Mouse (Mus musculus) heart, embryonic 11.5 days (tissue): ENCODE data around the gene Nfkb2. TPM values are rescaled to one million over a fixed set of nuclear protein-coding genes. Genes with fewer than 3 reads are reported as not detected.

Experiments used
- ATAC-seq: fragments of 200-750 bp; cut with Nextera tagmentation; replicated peaks from 2 replicates; pipeline ENCODE4 v1.8.0; 2017; ENCODE audit warnings: moderate library complexity; ENCODE audit not compliant: insufficient number of reproducible peaks, low FRiP score, low TSS enrichment
- H3K27ac ChIP-seq: fragments of 300-500 bp; sonication (generic); 2 replicates; pipeline ENCODE4 v1.5.1; 2014; ENCODE audit warnings: mild to moderate bottlenecking, low read depth, low read length
- H3K27me3 ChIP-seq: fragments of 300-500 bp; sonication (generic); 2 replicates; pipeline ENCODE4 v1.6.1; 2014; ENCODE audit warnings: mild to moderate bottlenecking, low read length, mixed read lengths; ENCODE audit not compliant: control insufficient read depth, insufficient read depth
- H3K36me3 ChIP-seq: fragments of 300-500 bp; sonication (generic); 2 replicates; pipeline ENCODE4 v1.6.1; 2014; ENCODE audit warnings: mild to moderate bottlenecking, low read length, moderate library complexity, mixed read lengths; ENCODE audit not compliant: control insufficient read depth, insufficient read depth
- H3K4me1 ChIP-seq: fragments of 300-500 bp; sonication (generic); 2 replicates; pipeline ENCODE4 v1.6.1; 2014; ENCODE audit warnings: low read length; ENCODE audit not compliant: control insufficient read depth, insufficient read depth
- H3K4me2 ChIP-seq: fragments of 300-500 bp; sonication (generic); 2 replicates; pipeline ENCODE4 v1.6.1; 2014; ENCODE audit warnings: mild to moderate bottlenecking, moderate library complexity
- H3K4me3 ChIP-seq: fragments of 300-500 bp; sonication (generic); 2 replicates; pipeline ENCODE4 v1.5.1; 2014; ENCODE audit warnings: low read depth, low read length
- H3K9ac ChIP-seq: fragments of 300-500 bp; sonication (generic); 2 replicates; pipeline ENCODE4 v1.6.1; 2014; ENCODE audit warnings: mild to moderate bottlenecking, low read depth, low read length, moderate library complexity
- H3K9me3 ChIP-seq: fragments of 300-500 bp; sonication (generic); replicated peaks from 2 replicates; pipeline ENCODE4 v1.6.1; 2016; ENCODE audit warnings: low read length; ENCODE audit not compliant: control insufficient read depth
- WGBS: fragments of 180-500 bp; shearing (Covaris S2); extraction: QIAGEN DNeasy Blood & Tissue Kit; methylation state at CpG from one replicate; pipeline ENCODE4 v1.1.7; 2014; ENCODE audit not compliant: insufficient replicate concordance; 5-methylcytosine and 5-hydroxymethylcytosine counted together
- polyA plus RNA-seq: library from polyadenylated mRNA; unstranded; fragments of >200 nt; fragmentation: Nextera tagmentation; extraction: Ambion mirVana; gene quantifications from 2 replicates; pipeline ENCODE4 v1.2.1, GENCODE M21; 2014

Gene Nfkb2
- 6.8 and 7.3 TPM in 2 replicates for polyA plus RNA-seq

DNA sequence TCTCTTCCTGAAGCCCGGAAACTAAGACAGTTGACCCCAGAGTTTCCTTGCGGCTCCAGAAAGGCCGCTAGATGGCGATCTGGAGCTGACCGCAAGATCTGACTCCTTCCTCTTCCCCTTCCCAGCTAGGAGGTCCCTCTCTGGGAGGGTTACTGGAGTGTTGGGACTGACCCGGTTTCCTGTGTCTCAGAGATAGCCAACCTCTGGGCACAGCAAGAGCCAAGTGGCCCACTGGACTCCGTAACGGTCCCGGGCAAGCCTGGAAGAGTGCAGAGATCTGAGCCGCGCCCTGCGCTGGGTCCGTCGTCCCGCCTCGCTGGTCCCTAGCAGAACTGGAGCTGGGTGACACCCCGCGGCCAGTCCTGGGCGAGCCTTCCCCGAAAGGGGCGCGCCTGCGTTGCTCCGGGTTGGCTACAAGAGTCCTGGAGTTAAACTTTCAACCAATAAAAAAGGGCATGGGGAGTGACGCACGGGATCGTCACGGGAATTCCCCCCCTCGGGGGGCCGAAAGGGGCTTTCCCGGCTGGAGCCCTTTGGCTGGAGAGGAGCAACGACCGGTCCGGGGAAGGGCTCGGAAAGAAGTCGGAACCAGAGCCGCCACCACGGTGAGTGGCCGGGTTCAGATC is at the start of gene Nfkb2:
Nfkb2 (plus strand) TSS at position 105 of the 626 bp plus-strand sequence.
- Histone ChIP-seq H3K36me3 (no peaks in the 10 kb centered on the region), H3K27ac (peak within 1 kb of the TSS; percentile 70), H3K9me3 (no peaks in the 10 kb centered on the region), H3K27me3 (peaks cover 17% of the 10 kb centered on the region), H3K4me2 (peak within 1 kb of the TSS; percentile 100), H3K4me3 (peak within 1 kb of the TSS; percentile 72), H3K9ac (peak within 1 kb of the TSS; percentile 79), H3K4me1 (peaks cover 15% of the 10 kb centered on the region)
- peak; percentile 81 for ATAC-seq
- WGBS: under 1% methylated on average over 39 of the region's 39 CpGs

DNA sequence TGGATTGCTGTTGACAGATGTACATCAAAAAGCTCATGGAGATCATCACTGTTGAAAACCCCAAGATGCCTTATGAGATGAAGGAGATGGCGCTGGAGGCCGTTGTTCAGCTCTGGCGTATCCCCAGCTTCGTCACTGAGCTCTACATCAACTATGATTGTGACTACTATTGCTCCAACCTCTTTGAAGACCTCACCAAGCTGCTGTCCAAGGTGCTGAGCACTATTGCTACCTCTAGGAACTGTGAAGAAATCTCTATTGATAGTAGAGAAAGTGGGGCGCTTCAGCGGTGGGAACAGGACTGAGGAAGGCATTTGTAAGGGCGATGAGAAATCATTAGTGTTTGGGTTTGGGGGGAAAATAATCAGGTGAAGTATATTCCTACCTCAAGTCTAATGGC is 39.4 kb upstream of the Nfkb2 start:
- H3K4me3 ChIP-seq: no peak overlapping the region
- H3K4me1 ChIP-seq: no peaks in the 10 kb centered on the region
- no peak overlapping the region for H3K27ac ChIP-seq
- H3K9ac ChIP-seq: no peak overlapping the region
- H3K27me3 ChIP-seq: no peaks in the 10 kb centered on the region
- peaks cover 52% of the 10 kb centered on the region for H3K36me3 ChIP-seq
- ATAC-seq: no peak
- H3K4me2 ChIP-seq: no peak overlapping the region
- WGBS: 81% methylated on average over 7 of the region's 7 CpGs
- no peaks in the 10 kb centered on the region for H3K9me3 ChIP-seq

DNA sequence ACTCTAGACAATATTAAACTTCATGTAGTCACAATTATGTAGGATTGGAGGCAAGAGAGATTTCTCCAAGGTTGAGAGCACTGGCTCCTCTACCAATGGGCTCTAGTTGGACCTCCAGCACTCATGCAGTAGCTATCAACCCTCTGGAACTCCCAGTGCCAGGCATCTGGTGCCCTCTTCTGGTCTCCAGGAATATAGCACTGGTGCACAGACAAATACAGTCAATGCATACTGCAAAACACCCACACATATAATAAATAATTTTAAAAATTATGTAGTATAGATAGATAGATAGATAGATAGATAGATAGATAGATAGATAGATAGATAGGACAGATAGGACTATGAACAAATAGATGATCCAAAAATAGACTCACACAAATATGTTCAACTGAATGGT is 28.8 kb upstream of the Nfkb2 start:
- Histone ChIP-seq H3K4me2 (no peak overlapping the region), H3K9ac (no peak overlapping the region), H3K27ac (no peak overlapping the region), H3K4me3 (no peak overlapping the region), H3K9me3 (no peaks in the 10 kb centered on the region), H3K36me3 (peaks cover 50% of the 10 kb centered on the region), H3K27me3 (no peaks in the 10 kb centered on the region), H3K4me1 (no peaks in the 10 kb centered on the region)
- no peak for ATAC-seq

DNA sequence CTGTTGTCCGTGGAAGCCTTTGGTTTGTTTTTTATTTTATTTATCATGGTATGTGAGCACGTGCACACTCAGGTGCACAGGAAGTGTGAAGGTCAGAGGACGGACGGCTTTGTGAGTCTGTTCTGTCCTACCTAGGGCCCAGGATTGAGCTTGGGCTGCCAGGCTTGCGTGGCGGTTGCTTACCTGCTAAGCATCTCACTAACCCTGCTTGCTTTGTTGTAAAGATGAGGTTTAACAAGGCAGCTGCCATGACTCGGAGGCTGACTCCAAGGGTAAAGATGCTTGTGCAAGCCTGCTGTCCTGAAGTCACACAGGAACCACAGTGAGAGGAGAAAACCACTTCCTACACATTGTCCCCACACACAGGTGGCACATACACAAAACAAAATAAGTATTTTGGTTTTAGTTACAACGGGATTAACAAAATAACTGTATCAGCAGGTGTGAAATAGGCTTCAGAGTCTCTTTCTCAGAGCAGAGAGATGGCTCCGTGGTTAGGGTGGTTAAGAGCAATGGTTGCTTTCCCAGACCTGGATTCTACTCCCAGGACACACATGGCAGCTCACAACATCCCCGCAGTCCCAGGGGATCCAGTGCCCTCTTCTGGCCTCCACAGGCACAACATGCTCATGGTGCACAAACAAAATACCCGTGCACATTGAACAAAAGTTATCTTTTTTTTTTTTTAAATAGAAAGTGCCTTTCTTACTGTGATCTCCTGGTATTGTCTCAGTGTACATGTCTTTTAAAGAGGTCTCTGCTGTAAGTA is 21.9 kb upstream of the Nfkb2 start:
- Histone ChIP-seq H3K27ac (no peak overlapping the region), H3K4me2 (no peak overlapping the region), H3K27me3 (no peaks in the 10 kb centered on the region), H3K9me3 (no peaks in the 10 kb centered on the region), H3K4me3 (no peak overlapping the region), H3K9ac (no peak overlapping the region), H3K36me3 (peaks cover 56% of the 10 kb centered on the region), H3K4me1 (no peaks in the 10 kb centered on the region)
- no peak for ATAC-seq
- WGBS: 90% methylated on average over 11 of the region's 11 CpGs

DNA sequence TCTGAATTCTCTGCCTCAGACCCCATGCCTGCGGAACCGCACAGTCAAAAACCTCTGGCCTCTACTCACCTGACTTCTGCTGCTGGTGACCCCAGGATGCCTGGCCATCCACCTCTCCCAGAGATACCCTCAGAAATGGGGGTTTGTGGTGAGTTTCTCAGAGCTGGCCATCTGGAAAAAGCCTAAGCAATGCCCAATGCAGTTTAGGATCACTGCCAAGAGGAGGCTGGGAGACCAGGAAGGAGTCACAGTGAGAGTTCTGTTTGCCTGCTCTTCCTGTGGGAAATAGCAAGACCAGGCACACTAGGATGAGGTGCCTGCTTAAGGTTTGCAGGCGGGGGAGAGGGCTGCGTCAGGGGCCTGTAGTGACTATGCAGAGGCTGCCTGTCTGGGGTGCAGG is 19.4 kb upstream of the Nfkb2 start:
- 93% methylated on average over 4 of the region's 4 CpGs for WGBS
- Histone ChIP-seq H3K4me2 (no peak overlapping the region), H3K4me1 (no peaks in the 10 kb centered on the region), H3K27ac (no peak overlapping the region), H3K4me3 (no peak overlapping the region), H3K9ac (no peak overlapping the region), H3K9me3 (no peaks in the 10 kb centered on the region), H3K27me3 (no peaks in the 10 kb centered on the region), H3K36me3 (peaks cover 46% of the 10 kb centered on the region)
- ATAC-seq: no peak

DNA sequence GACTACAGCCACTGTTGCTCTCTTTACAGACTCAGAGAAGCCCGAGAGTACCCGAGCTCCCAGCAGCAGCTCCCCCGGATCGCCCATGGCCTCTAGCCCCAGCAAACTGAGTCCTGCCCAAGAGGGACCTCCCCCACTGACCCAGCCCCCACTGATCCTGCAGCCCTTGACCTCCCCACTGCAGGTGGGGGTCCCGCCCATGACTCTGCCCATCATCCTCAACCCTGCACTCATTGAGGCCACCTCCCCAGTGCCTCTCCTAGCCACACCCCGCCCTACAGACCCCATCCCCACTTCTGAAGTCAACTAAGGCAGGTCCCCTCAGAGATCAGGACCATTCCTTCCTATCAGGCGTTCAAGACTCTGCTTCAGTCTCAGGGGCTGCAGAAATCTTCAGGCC is 18.5 kb upstream of the Nfkb2 start:
- Histone ChIP-seq H3K4me2 (no peak overlapping the region), H3K27ac (no peak overlapping the region), H3K36me3 (peaks cover 40% of the 10 kb centered on the region), H3K4me1 (no peaks in the 10 kb centered on the region), H3K27me3 (no peaks in the 10 kb centered on the region), H3K9ac (no peak overlapping the region), H3K9me3 (no peaks in the 10 kb centered on the region), H3K4me3 (no peak overlapping the region)
- WGBS: 85% methylated on average over 7 of the region's 7 CpGs
- ATAC-seq: no peak

DNA sequence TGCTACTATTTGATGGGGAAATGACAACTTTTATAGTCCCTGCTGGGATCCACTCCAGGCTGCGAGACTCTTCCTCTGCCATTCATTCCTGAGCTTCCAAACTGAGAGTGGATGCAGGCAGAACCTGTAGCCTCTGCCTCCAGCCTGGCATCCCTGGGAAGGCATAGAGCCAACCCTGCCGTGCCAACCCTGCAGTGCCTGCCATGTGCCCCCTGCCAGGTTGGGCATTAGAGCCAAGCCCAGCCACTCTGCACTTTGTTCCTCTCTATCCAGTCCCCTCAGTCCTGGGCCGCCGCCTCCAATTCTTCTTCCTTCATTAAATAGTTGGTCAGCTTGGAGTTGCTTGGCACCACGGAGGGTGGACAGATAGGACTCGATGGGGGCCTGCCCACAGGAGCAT is 18.1 kb upstream of the Nfkb2 start:
- Histone ChIP-seq H3K27me3 (no peaks in the 10 kb centered on the region), H3K36me3 (peaks cover 38% of the 10 kb centered on the region), H3K4me1 (no peaks in the 10 kb centered on the region), H3K9ac (no peak overlapping the region), H3K27ac (no peak overlapping the region), H3K9me3 (no peaks in the 10 kb centered on the region), H3K4me3 (no peak overlapping the region), H3K4me2 (no peak overlapping the region)
- whole genome bisulfite sequencing: 92% methylated on average over 6 of the region's 6 CpGs
- ATAC-seq: no peak

DNA sequence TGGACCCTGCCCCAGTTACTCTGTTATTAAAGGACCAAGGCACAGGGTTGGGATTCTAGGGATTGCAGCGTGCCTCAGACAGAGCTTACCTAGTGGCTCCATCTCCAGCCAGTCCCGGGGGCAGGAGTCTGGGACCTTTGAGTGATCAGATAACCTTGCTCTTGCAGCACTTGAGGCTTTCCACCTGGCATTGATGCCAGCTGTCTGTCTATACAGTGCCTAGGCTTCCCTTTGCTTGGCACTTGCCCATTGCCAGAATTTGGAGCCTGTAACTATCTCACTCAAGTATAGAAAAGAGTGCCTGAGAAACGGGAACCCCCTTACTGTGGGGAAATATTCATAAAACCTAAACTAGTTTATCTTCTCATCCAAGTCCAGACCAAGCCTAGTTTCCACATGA is 17.2 kb upstream of the Nfkb2 start:
- Histone ChIP-seq H3K9me3 (no peaks in the 10 kb centered on the region), H3K27me3 (no peaks in the 10 kb centered on the region), H3K27ac (no peak overlapping the region), H3K4me3 (no peak overlapping the region), H3K4me2 (no peak overlapping the region), H3K9ac (no peak overlapping the region), H3K4me1 (no peaks in the 10 kb centered on the region), H3K36me3 (peaks cover 32% of the 10 kb centered on the region)
- 79% methylated on average over 3 of the region's 3 CpGs for whole genome bisulfite sequencing
- ATAC-seq: no peak

DNA sequence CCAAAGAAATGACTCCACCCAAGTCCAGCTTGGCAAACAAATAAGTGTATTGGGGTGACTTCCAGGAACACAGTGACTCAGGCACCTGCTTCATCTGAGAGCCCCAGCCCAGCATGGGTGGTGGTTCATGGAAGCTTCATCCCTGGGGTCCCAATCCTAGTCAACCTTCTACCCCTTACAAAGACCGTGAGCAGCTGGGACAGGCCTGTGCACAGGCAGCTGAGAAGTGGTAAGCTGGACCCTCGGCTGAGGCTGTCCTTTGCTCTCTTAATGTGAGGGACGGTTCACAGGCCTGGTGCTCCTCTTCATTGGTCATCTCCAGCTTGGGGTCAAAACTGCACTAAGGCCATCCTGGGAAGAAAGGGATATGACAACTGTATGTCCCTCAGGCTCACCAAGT is 16.6 kb upstream of the Nfkb2 start:
- Histone ChIP-seq H3K4me3 (no peak overlapping the region), H3K27me3 (no peaks in the 10 kb centered on the region), H3K9me3 (no peaks in the 10 kb centered on the region), H3K36me3 (peaks cover 26% of the 10 kb centered on the region), H3K4me2 (no peak overlapping the region), H3K9ac (no peak overlapping the region), H3K4me1 (no peaks in the 10 kb centered on the region), H3K27ac (no peak overlapping the region)
- no peak for ATAC-seq
- 76% methylated on average over 3 of the region's 3 CpGs for WGBS
